Mouse (Mus musculus) adrenal gland, postnatal 36 days (tissue): ENCODE measurements around the gene Rln1. TPM values are rescaled to one million over a fixed set of nuclear protein-coding genes. Genes with fewer than 3 reads are reported as not detected.

Experiments used
- DNase-seq, 2 experiments: peaks; one replicate each; pipeline ENCODE4 v3.0.0; 2021; ENCODE audit warnings: mixed read lengths in 1 of 2
- long read RNA-seq, 2 experiments: library from polyadenylated mRNA; stranded (forward); transcript quantifications; one replicate each; pipeline ENCODE4 v2.0.0; 2021; ENCODE audit warnings: borderline sequencing depth in 2 of 2
- total RNA-seq, 2 experiments: library from RNA; stranded (reverse); gene quantifications; 2 replicates each; pipeline ENCODE4 v1.2.3; 2021

The Rln1 gene
- total RNA-seq: not detected
- long read RNA-seq, experiment 1: 0 reads
- long read RNA-seq, experiment 2: 0 reads

DNA sequence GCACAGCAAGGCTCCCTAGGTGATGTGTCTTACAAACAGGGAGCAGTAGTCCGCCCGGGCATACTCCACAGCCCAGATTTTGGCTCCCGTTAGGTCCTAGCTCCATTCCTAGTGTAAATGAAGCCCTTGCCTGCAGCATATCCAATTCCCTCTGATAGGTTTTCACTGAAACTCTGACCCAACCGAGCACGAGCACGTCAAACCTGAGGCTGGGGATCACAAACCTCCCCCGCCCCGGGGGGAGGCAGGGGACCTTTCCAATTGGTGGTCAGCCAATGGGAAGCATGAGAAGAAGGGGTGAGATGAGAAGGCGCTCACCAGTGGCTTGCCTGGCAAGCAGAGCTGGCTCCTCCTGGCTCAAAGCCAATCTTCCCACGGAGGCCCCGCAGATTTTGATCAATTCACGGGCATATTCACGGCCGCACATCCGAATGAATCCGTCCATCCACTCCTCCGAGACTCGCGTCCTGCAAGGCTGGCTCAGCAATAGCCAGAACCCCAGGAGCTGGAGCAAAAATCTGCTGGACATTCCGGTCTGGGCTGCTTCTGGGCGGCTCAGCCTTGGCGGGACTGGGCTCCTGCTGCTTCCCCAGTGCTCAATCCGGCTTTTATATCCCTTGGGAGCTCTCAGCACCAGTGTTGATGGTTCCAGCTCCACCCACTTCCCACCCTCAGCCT is at the start of gene Rln1:
Gene Rln1 (minus strand): TSS at position 603 of the 678 bp plus-strand sequence.
- peak; percentile 15 to 16 for DNase-seq

GRCm38 (mm10) chr19:29383368-29383767 is 48.9 kb upstream of the Rln1 start:
- DNase-seq: no peak

- no peak for DNase-seq
Measured at GRCm38 (mm10) chr19:29379839-29380603, 45.6 kb upstream of the Rln1 start.

DNA sequence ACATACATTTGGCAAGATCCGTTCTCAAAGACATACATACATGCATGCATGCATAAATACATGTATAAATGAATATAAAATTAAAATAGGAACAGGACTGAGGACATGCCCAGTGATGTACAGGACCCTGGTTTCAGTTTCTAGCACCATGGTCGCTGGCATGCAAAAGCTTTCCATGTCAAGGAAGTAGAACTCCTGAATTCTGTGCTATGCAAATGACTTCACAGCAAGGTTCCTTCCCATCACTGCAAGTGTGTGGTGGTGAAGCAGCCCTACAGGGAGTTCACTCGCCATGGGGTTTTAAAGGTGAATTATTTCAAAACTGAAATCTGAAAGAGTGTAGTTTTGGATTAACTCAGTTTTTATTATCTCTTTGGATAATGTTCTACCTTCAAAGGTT is 41.9 kb upstream of the Rln1 start:
- no peak for DNase-seq

DNA sequence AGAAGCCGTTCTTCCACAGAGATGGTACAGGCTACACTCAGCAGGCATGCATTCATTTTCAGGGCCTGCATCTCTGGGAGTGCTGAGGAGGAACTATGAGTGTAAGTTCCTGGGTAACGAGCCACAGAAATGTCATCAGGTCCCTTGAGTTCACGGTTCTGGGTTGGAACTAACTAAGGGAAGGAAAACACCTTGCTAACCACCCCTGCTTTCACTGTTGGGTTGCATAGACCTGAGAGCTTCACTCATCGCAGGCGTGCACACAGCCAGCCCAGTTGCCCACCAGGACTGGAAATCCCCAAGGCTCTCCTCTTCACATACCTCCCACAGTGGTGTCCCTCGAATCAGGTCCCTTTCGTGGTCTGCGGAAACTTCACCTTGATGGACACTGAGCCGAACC is 40.5 kb upstream of the Rln1 start:
- DNase-seq: no peak

DNA sequence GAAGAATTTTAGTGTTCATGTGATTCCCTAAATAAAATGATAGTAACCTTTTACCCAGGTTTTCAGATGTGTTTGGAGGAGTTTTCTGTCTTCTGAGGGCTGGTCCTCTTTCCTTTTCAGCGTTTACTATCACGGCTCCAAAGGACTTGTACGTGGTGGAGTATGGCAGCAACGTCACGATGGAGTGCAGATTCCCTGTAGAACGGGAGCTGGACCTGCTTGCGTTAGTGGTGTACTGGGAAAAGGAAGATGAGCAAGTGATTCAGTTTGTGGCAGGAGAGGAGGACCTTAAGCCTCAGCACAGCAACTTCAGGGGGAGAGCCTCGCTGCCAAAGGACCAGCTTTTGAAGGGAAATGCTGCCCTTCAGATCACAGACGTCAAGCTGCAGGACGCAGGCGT is 39.0 kb upstream of the Rln1 start:
- no peak for DNase-seq

GRCm38 (mm10) chr19:29372621-29373020 is 38.2 kb upstream of the Rln1 start:
- no peak for DNase-seq

GRCm38 (mm10) chr19:29372138-29372537 is 37.7 kb upstream of the Rln1 start:
- DNase-seq: peak in 1 of 2 experiments; percentile 47

GRCm38 (mm10) chr19:29371284-29372081 is 37.0 kb upstream of the Rln1 start:
- no peak for DNase-seq

- no peak for DNase-seq
Measured at GRCm38 (mm10) chr19:29370545-29371283, 36.2 kb upstream of the Rln1 start.

DNA sequence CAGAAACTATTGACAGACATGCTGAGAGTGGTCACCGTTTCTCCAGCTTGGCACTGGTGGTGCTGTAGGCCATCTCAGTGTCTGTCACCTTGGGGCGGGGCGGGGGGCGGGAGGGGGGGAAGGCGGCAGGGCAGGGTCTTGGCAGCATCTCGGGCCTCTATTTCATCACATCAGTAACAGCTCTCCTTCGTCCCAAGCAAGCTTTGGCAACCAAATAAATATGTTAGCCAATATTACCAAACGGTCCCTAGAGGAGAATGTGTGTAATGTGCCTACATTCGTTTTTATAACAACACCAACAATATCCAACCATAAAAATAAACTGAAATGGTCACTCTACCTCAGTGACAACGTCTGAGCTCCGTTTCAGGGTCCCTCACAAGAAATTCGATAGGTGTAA is 35.6 kb upstream of the Rln1 start:
- DNase-seq: peak in 1 of 2 experiments; percentile 7

DNA sequence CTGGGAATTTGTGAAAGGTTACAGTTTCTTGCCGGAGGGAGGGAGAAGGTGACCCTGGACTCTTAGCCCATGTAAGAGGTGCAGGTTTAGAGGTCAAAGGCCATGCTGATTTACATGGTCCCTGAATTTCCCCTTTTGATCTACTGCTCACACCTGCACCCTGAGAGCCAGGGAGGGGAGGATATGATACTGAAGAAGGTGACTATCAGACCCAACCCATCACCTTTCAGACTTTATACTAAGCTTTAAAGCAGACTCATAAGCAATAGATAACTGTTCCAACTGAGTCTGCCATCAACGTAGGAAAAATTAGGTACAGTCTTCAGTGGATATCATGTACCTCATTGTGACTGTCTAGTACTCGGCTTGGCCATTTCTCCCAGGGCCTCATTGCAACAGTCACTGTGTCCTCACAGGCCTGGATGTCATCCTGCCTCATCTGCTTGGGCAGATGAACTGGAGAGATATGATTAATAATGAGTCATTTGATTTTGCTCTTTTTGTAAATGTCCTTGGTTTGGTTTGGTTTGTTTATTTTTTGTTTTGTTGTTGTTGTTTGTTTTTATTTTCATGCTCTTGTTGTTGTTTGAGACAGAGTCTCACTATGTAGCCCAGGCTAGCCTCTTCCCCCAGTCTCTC is 34.3 kb upstream of the Rln1 start:
- peak in 1 of 2 experiments; percentile 65 for DNase-seq

DNA sequence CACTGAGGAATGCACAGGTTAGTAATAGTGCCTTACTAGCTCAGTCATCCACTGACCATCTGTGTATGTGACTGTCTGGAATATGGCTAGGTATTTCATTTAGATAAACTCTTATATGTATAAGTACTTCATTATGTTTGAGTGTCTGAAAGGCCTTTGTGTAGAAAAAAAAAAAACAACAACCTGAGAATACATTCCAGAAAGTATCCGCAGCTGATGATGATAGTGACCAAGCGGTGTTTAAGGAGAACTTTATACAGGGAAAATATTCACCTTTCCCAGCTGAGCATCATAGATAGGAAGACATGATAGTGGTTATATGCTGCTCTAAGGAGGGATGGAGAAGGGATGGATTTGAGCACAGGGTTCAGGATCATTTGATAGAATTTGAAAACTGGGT is 33.6 kb upstream of the Rln1 start:
- no peak for DNase-seq

GRCm38 (mm10) chr19:29366969-29367622 is 32.6 kb upstream of the Rln1 start, which contains the start of the genes Plgrkt and Cd274:
Gene Plgrkt, minus strand, starts transcription at chr19:29367390.
Gene Cd274, plus strand, starts transcription at chr19:29367455.
- DNase-seq: peak; percentile 91 to 93

GRCm38 (mm10) chr19:29366226-29366968 is 31.9 kb upstream of the Rln1 start:
- DNase-seq: no peak

DNA sequence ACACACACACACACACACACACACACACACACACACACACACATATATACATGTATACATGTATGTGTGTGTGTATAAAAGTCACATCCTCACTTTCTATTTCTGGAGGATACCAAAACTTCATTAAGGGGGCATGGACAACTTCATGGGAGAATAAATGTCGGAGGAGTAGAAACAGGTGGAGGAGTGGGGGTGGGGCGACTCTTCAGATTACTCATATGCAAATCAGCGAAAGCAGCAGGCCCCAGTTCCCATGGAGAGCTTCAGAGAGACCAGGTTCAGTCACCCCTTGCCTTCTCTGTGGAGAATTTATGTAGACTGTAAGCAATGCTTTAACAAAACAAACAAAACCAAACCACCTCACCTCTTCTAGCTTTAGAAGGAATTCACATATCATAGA is 30.6 kb upstream of the Rln1 start:
- no peak for DNase-seq

GRCm38 (mm10) chr19:29364076-29364475 is 29.6 kb upstream of the Rln1 start:
- DNase-seq: no peak

DNA sequence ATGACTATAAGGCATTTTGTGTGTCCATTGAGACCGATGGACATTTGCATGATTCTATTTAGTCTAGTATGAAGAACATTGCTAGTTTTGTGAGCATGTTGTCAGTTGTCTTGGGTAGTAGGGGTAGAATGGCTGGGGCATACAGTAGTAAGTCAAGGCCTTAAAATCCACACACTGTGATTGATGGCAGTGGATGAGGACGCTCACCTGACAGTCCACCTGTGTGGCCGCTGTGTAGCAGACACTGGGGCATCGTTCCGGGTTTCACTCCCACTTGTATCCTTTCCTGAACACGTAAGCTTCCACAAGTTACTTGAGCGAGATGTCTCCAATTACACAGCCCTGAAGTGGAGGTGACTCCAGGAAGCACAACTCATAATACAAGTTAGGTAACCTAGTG is 29.1 kb upstream of the Rln1 start:
- DNase-seq: no peak

- DNase-seq: no peak
Measured at GRCm38 (mm10) chr19:29362173-29362930, 27.9 kb upstream of the Rln1 start.
